Mouse (Mus musculus) forelimb bud, embryonic 11.5 days (tissue): Measurements from ENCODE around the gene Fam209.

Experiments
- DNase-seq: peaks from one replicate; pipeline ENCODE4 v3.0.0-alpha.2; 2012; ENCODE audit warnings: low read depth, low spot score

The Fam209 gene

GRCm38 (mm10) chr2:172477350-172477749 is 5.0 kb downstream of the Fam209 start:
- no peak for DNase-seq

- peak; percentile 72 for DNase-seq
Measured at GRCm38 (mm10) chr2:172477860-172478259, 5.5 kb downstream of the Fam209 start.

- DNase-seq: no peak
Measured at GRCm38 (mm10) chr2:172480296-172480695, 8.0 kb downstream of the Fam209 start.

- DNase-seq: no peak
Measured at GRCm38 (mm10) chr2:172481654-172482385, 9.5 kb downstream of the Fam209 start.

GRCm38 (mm10) chr2:172483766-172484413 is 11.6 kb downstream of the Fam209 start:
- DNase-seq: no peak

- peak; percentile 72 for DNase-seq
Measured at GRCm38 (mm10) chr2:172484696-172485370, 12.5 kb downstream of the Fam209 start.

- no peak for DNase-seq
Measured at GRCm38 (mm10) chr2:172496736-172497345, 24.5 kb downstream of the Fam209 start.

- DNase-seq: no peak
Measured at GRCm38 (mm10) chr2:172498823-172499222, 26.5 kb downstream of the Fam209 start.

- no peak for DNase-seq
Measured at GRCm38 (mm10) chr2:172500752-172501316, 28.5 kb downstream of the Fam209 start.

- peak; percentile 55 for DNase-seq
Measured at GRCm38 (mm10) chr2:172501341-172501740, 29.0 kb downstream of the Fam209 start.

GRCm38 (mm10) chr2:172502168-172502567 is 29.8 kb downstream of the Fam209 start:
- DNase-seq: peak; percentile 13

- no peak for DNase-seq
Measured at GRCm38 (mm10) chr2:172506121-172506520, 33.8 kb downstream of the Fam209 start.

- DNase-seq: no peak
Measured at GRCm38 (mm10) chr2:172510056-172510712, 37.9 kb downstream of the Fam209 start.

GRCm38 (mm10) chr2:172510899-172511298 is 38.6 kb downstream of the Fam209 start:
- no peak for DNase-seq

- no peak for DNase-seq
Measured at GRCm38 (mm10) chr2:172516407-172516992, 44.2 kb downstream of the Fam209 start.

- no peak for DNase-seq
Measured at GRCm38 (mm10) chr2:172520616-172521371, 48.5 kb downstream of the Fam209 start.

GRCm38 (mm10) chr2:172522528-172522927 is 50.2 kb downstream of the Fam209 start:
- DNase-seq: no peak
